Mouse (Mus musculus) thymus, postnatal 25 days (tissue): ENCODE data around the gene Padi2.
A peak's percentile ranks its signal among the peaks of the same experiment; 100 is the strongest.

Experiments used
- DNase-seq: peaks from one replicate; pipeline ENCODE4 v3.0.0; 2022

Gene Padi2

DNA sequence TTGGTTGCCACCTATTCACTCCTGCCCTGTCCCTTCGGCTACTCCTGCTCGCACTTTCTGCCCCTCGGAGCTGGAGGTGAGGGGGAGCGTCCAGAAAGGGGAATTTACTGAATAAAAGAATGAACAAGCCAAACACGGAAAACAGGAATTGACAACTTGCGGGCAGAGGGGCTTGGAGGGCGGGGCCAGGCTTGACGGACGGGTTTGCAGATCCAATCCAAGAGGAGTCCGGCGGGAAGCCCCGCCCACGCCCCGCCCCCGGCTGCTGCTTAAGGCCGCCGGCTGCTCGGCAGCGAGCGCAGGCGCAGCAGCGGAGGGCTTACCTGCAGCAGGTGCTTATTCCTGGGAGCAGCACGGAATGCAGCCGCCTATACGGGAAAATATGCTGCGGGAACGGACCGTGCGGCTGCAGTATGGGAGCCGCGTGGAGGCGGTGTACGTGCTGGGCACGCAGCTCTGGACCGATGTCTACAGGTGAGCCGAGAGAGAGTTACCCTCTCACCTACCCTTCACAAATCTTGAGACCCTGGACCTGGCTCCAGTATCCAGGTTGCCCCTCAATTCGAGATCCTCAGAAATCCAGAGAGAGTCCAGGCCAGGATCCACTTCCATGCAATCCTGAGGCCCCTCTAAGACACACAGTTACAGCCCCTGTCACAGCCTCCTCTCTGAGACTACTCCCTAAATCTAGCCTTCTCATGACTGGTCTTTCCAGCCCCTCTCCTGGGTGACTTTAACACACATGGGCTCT is at the start of gene Padi2:
TSS of gene Padi2 (plus strand) at position 269 of the 751 bp plus-strand sequence.
- peak; percentile 90 for DNase-seq

- no peak for DNase-seq
Observed at GRCm38 (mm10) chr4:140857041-140857440, 49.1 kb upstream of the Padi2 start.

GRCm38 (mm10) chr4:140857813-140858212 is 48.3 kb upstream of the Padi2 start:
- no peak for DNase-seq

GRCm38 (mm10) chr4:140859291-140859690 is 46.9 kb upstream of the Padi2 start:
- DNase-seq = no peak

DNA sequence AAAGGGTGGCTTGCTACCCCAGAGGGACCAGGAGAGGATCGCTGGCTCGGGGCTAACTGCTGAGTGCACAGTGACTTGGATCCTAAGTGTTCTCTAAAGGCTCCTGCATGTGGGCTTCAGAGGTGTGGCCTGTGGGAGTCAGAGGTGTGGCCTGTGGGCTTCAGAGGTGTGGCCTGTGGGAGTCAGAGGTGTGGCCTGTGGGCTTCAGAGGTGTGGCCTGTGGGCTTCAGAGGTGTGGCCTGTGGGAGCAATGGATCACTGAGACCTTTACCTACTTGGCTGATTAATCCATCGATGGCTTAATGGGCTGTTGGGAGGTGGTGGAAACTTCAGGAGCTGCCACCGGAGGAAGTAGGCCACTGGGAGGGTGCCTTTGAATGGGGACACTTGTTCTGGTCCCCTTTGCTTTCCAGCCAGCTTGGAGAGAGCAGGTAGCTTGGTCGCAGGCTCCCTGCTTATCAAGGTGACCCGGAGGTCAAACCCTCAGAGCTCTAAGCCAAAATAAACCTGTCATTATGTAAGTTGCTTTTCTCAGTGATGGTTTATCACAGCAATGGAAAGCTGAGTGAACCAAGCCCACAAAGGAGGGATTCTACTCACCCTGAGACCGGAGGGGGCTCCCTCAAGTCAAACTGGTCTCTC is 45.9 kb upstream of the Padi2 start:
- DNase-seq = no peak

DNA sequence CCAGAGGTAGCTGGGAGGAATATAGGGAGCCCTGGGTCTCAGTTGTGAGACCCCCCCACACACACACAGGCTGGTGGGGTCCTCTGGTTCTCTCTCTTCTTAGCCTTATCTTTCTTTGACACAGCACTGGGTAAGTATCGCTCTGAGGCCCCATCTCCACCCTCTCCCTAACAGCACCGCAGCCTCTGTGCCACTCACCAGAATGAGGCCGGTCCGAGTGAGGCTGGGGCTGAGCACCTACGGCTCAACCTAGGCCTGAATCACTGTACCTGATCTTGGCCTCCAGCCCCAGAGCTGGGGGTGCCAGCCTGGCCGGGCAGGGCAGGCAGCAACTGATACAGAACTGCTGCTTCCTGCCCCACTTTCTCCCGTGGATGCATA is 45.4 kb upstream of the Padi2 start:
- no peak for DNase-seq

DNA sequence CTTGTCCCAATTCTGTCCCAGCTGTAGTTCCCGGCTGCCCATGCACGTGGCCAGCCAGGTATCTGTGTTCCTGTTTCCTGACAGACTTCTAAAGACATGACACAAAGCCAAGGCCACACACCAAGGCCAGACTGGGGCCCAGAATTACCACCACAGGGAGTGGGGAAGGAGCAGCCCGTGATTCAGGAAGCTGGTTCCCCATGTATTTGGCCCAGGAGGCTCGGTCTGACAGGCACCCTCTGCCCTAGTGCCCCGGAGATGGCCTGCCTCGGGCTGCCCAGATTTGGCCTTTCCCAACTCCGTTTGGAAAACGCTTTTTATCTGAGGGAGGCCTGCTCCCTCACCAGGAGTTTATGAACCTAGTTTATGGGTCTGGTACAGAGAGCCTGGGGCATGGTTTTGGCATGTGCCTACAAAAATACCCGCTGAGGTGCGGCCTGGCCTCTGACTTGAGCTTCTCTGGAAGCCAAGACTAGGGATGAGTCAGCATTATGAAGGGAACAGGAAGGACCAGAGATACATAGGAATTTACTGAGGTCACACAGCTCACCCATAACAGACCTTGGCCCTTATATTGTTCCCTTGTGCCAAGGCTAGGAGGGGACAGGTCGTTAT is 44.0 kb upstream of the Padi2 start:
- DNase-seq = no peak

GRCm38 (mm10) chr4:140868484-140869190 is 37.5 kb upstream of the Padi2 start:
- DNase-seq = peak; percentile 71

GRCm38 (mm10) chr4:140869945-140870344 is 36.2 kb upstream of the Padi2 start:
- DNase-seq = no peak

DNA sequence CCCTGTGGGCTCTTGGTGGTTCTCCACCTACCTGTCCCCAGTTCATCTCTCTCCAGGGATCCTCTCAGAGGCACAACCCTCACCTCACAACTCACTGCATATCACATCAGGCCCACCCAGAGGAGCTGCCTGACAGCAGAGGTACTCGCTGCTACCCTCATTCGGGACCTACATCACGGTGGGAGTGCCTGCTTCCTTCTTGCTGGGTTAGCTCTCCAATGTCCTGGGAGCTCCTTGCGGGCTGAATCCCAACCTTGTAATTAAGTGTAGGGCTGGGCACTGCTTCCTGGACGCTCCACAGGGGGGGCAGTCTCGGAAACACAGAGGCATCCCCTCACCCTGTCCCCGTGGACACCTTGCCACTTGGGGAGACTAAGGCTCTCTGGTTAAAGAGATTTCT is 35.3 kb upstream of the Padi2 start:
- DNase-seq = no peak

DNA sequence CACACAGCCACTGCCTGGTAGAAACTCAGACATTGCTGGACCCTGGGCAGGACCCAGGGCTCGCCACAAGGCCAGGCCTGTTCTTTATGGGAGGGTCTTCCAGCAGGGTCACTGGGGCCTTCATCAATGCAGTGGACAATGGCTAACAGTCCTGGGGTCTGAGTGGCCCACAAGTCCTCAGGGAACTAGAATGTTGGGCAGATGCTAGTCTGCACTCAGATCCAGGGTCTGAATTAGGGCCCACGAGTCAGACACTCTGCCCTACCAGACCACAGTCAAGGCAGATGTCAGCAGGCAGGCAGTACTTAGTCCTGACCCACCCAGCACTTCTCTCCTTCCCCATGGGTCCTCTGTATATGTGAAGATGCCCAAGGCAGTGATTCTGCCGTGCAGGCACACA is 34.8 kb upstream of the Padi2 start:
- no peak for DNase-seq

DNA sequence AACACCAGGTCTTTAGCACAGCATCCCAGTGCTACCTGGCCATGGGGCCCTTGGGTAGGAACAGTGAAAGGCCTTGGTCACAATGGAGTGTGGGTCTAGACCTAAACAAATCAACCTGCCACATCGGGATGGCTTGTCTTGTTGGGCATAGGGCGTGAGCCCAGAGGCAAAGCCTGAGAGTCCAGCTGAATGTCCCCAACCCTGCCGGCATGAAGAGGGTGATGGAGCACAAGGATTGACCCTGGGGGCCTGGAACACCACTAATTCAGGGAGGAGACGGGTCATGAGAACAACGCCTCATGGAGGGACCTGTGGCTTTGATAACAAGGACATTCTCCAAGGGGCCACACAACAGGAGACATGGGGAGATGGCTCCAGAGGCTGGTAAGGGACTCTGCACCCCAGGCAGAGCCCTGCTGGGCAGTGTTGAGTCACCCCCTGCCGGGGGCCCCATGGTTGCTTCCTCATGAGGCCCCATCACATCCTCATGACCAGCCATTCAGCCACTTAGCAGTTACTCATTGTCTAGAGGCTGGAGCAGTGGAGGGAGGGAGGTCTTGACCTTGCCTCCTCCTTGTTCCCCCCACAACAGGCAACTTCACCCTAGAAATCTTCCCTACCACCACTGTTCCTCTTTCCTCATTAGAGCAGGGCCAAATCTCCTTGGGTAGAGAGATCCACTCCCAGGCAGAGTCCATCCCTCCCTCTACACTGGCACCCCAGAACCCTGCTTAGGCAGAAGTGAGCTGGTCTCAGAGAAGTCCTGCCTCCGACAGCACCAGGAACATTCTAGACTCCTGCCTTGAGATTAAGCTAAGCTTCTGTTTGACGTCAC is 34.1 kb upstream of the Padi2 start:
- no peak for DNase-seq

- DNase-seq = no peak
Observed at GRCm38 (mm10) chr4:140872686-140872992, 33.5 kb upstream of the Padi2 start.

GRCm38 (mm10) chr4:140873011-140873410 is 33.1 kb upstream of the Padi2 start:
- DNase-seq = no peak

DNA sequence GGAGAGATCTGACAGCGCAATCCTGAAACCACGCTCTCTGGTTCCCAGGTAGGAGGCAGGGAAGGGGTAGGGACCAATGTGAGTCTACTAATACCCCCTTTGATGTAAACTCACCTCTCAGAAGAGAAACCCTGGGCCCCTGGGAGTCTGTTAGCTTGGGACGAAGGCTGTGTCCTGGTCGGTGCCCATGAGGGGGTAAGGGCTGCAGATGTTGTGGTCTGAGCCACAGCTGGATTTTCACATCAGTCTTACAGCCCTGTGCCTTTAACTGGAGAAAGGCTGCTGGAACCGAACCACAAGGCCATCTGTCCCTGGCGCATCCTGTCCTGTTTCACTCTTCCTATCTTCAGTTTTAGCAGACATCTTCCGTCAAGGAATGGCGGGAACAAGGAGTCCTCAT is 30.0 kb upstream of the Padi2 start:
- no peak for DNase-seq

DNA sequence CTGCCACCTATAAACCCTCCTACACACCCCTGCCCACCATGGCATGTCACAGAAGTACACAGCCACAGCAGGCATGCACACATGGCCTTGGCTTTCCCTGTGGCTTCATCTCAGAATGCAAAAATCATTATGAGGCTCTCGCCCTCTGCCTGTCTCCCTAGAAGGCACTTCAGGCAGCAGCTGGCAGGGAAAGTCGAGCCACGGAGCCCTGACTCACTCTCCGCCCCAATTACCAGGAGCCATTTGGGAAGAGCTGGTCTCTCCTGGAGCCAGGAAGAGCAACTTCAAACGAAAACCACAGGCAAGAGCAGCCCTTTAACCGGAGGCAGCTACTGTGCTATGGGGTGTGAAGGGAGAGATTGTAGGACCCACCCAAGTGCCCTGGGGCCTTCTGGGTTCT is 29.5 kb upstream of the Padi2 start:
- DNase-seq = no peak

GRCm38 (mm10) chr4:140877441-140877840 is 28.7 kb upstream of the Padi2 start:
- DNase-seq = no peak

GRCm38 (mm10) chr4:140878655-140879054 is 27.5 kb upstream of the Padi2 start:
- no peak for DNase-seq

DNA sequence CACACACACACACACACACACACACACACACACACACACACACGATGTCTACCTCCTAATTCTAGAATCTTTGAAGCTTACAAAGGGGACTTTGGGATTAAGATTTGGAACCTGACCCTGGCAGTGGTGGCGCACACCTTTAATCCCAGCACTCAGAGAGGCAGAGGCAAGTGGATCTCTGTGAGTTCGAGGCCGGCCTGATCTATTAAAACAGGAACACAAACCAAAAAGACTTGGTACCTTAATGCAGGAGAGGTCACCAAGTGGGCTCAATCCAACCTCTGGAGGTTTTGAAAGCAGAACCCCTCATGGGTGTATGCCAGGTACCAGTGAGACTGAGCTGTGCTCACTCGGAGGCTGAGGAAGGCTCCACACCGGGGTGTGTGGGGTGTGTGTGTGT is 27.0 kb upstream of the Padi2 start:
- no peak for DNase-seq

- no peak for DNase-seq
Observed at GRCm38 (mm10) chr4:140879739-140880138, 26.4 kb upstream of the Padi2 start.

- DNase-seq = no peak
Observed at GRCm38 (mm10) chr4:140880207-140880606, 25.9 kb upstream of the Padi2 start.

- DNase-seq = no peak
Observed at GRCm38 (mm10) chr4:140881026-140881670, 25.0 kb upstream of the Padi2 start.
